Mouse (Mus musculus): ENCODE results near the gene Slc17a8. TPM values are rescaled to one million over a fixed set of nuclear protein-coding genes. Genes with fewer than 3 reads are reported as not detected.
"Not testable (repeated sequence)": the region's sequence is repeated elsewhere in the genome, so short reads cannot be mapped to it uniquely, and the experiment has no call there.

Gene Slc17a8
- polyA plus RNA-seq, 1 experiment from 2014 or later: not detected

DNA sequence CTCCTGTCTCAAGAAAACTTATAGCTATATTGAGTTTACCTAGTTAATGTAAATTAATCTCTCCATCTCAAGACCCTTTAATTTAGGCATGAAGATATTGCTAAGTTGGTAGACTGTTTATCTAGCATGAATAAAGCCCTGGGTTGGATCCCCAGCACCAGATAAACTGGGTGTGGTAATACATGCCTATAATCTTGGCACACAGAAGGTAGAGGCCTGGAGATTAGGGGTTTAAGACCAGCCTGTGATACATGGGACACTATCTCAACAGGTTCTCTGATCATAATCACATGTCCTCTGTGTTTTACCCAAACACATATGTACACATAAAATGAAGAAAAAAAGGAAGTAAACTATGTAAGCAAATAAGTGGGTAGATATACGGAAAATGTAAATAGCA lies 32.3 kb downstream of the Slc17a8 start:
- H3K4me1 ChIP-seq: no peaks in the 10 kb centered on the region
- no peaks in the 10 kb centered on the region for H3K27me3 ChIP-seq
- no peak overlapping the region for H3K27ac ChIP-seq
- ATAC-seq (ENCODE audit: borderline replicate concordance, extremely low read depth, low FRiP score, low TSS enrichment): no peak
- 84% methylated on average over 1 of the region's 1 CpGs for WGBS
- H3K36me3 ChIP-seq: no peaks in the 10 kb centered on the region
- no peak overlapping the region for H3K4me2 ChIP-seq
- no peak overlapping the region for H3K4me3 ChIP-seq
- no peaks in the 10 kb centered on the region for H3K9me3 ChIP-seq
- H3K9ac ChIP-seq: no peak overlapping the region

GRCm38 (mm10) chr10:89584709-89585108 lies 36.3 kb downstream of the Slc17a8 start:
- 80% methylated on average over 4 of the region's 4 CpGs for WGBS
- Histone ChIP-seq H3K27ac (no peak overlapping the region), H3K4me2 (no peak overlapping the region), H3K4me3 (no peak overlapping the region), H3K4me1 (no peaks in the 10 kb centered on the region), H3K27me3 (no peaks in the 10 kb centered on the region), H3K9me3 (no peaks in the 10 kb centered on the region), H3K36me3 (no peaks in the 10 kb centered on the region), H3K9ac (no peak overlapping the region)
- no peak for ATAC-seq (ENCODE audit: borderline replicate concordance, extremely low read depth, low FRiP score, low TSS enrichment)

DNA sequence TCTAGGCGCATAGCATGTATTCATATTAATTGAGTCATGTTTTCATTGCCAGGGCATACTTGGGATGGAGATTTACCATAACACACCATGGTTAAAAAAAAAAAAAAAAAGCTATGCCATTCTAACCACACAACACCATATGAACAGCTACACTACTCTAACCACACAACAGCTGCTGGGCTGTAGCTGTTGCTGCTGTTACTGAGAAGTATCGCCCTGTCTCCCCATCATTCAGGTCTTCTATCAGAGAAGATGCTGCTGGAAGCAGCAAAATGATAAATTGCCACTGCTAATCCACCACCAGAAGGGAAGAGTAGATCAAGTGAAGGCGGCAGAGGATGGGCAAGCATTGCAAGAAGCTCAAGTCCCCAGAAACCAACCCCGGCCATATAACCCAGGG lies 42.3 kb downstream of the Slc17a8 start:
- Histone ChIP-seq H3K9me3 (no peaks in the 10 kb centered on the region), H3K4me1 (no peaks in the 10 kb centered on the region), H3K27me3 (no peaks in the 10 kb centered on the region), H3K4me3 (no peak overlapping the region), H3K4me2 (no peak overlapping the region), H3K27ac (no peak overlapping the region), H3K9ac (no peak overlapping the region), H3K36me3 (no peaks in the 10 kb centered on the region)
- 85% methylated on average over 4 of the region's 4 CpGs for WGBS
- no peak for ATAC-seq (ENCODE audit: borderline replicate concordance, extremely low read depth, low FRiP score, low TSS enrichment)

GRCm38 (mm10) chr10:89577666-89578065 lies 43.4 kb downstream of the Slc17a8 start:
- Histone ChIP-seq H3K9ac (no peak overlapping the region), H3K4me1 (no peaks in the 10 kb centered on the region), H3K36me3 (no peaks in the 10 kb centered on the region), H3K4me2 (no peak overlapping the region), H3K27ac (no peak overlapping the region), H3K9me3 (no peaks in the 10 kb centered on the region), H3K4me3 (no peak overlapping the region), H3K27me3 (no peaks in the 10 kb centered on the region)
- no peak for ATAC-seq (ENCODE audit: borderline replicate concordance, extremely low read depth, low FRiP score, low TSS enrichment)
- 79% methylated on average over 3 of the region's 3 CpGs for WGBS

- no peak overlapping the region for H3K9ac ChIP-seq
- no peak for ATAC-seq (ENCODE audit: borderline replicate concordance, extremely low read depth, low FRiP score, low TSS enrichment)
- 41% methylated on average over 3 of the region's 3 CpGs for WGBS
These were observed 47.6 kb downstream of the Slc17a8 start for GRCm38 (mm10) chr10:89573421-89573820.

GRCm38 (mm10) chr10:89572946-89573345 lies 48.1 kb downstream of the Slc17a8 start:
- no peak for ATAC-seq (ENCODE audit: borderline replicate concordance, extremely low read depth, low FRiP score, low TSS enrichment)
- Histone ChIP-seq H3K4me2 (no peak overlapping the region), H3K9me3 (no peaks in the 10 kb centered on the region), H3K27me3 (no peaks in the 10 kb centered on the region), H3K27ac (no peak overlapping the region), H3K4me3 (no peak overlapping the region), H3K36me3 (no peaks in the 10 kb centered on the region), H3K4me1 (no peaks in the 10 kb centered on the region), H3K9ac (no peak overlapping the region)
- WGBS: 69% methylated on average over 6 of the region's 6 CpGs

More at GRCm38 (mm10) chr10:89573421-89573820, 47.6 kb downstream of the Slc17a8 start:
- Histone ChIP-seq H3K4me1 (no peaks in the 10 kb centered on the region), H3K4me3 (no peak overlapping the region), H3K36me3 (no peaks in the 10 kb centered on the region), H3K9me3 (no peaks in the 10 kb centered on the region), H3K27me3 (no peaks in the 10 kb centered on the region), H3K4me2 (no peak overlapping the region), H3K27ac (no peak overlapping the region)

- Histone ChIP-seq H3K4me1 (no peaks in the 10 kb centered on the region), H3K27me3 (no peaks in the 10 kb centered on the region), H3K4me2 (no peak overlapping the region), H3K27ac (no peak overlapping the region), H3K9me3 (no peaks in the 10 kb centered on the region), H3K9ac (no peak overlapping the region), H3K4me3 (no peak overlapping the region), H3K36me3 (no peaks in the 10 kb centered on the region)
- no peak for ATAC-seq (ENCODE audit: borderline replicate concordance, extremely low read depth, low FRiP score, low TSS enrichment)
- 87% methylated on average over 2 of the region's 2 CpGs for WGBS
These were observed 53.7 kb downstream of the Slc17a8 start for GRCm38 (mm10) chr10:89567391-89567790.

DNA sequence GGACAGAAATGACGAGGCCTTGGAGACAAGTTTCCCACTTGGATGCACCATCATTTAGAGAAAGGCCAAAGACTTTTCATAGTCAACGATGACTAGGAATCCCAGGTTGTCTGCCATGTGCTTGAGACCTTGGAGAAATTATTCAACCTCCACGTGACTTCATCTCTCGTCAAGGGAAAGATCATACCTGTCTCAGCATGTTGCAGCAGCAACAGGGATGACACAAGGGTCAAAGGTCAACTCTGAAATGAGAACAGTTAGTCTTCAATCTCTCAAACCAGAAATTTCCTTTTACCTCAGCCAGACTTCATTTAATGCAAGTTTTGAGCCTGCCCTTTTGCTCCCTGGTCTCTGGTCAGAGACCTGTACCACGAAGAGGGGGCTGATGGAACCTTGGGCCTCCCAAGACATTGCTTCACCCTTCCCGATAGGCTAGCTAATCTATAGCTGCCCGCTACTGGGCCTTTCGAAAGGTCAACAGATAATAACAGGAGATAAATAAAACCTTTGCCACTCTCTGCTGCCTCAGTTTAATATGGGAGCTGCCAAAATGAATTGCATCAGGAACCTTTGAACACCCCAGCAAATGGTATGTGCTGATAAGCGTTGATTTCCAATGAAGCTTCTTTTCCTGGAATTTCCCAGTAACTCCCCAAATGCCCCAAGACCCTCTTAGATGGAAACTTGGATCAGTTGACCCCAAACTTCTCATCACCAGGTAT lies 55.6 kb downstream of the Slc17a8 start:
- Histone ChIP-seq H3K4me2 (no peak overlapping the region), H3K9ac (no peak overlapping the region), H3K27ac (no peak overlapping the region), H3K4me3 (no peak overlapping the region), H3K27me3 (no peaks in the 10 kb centered on the region), H3K36me3 (no peaks in the 10 kb centered on the region), H3K4me1 (no peaks in the 10 kb centered on the region), H3K9me3 (no peaks in the 10 kb centered on the region)
- ATAC-seq (ENCODE audit: borderline replicate concordance, extremely low read depth, low FRiP score, low TSS enrichment): no peak
- WGBS: 80% methylated on average over 9 of the region's 9 CpGs

- Histone ChIP-seq H3K9me3 (no peaks in the 10 kb centered on the region), H3K36me3 (no peaks in the 10 kb centered on the region), H3K9ac (no peak overlapping the region), H3K4me2 (no peak overlapping the region), H3K27me3 (no peaks in the 10 kb centered on the region), H3K4me3 (no peak overlapping the region), H3K4me1 (no peaks in the 10 kb centered on the region), H3K27ac (no peak overlapping the region)
- ATAC-seq (ENCODE audit: borderline replicate concordance, extremely low read depth, low FRiP score, low TSS enrichment): no peak
- 73% methylated on average over 6 of the region's 6 CpGs for WGBS
These were observed 58.9 kb downstream of the Slc17a8 start for GRCm38 (mm10) chr10:89562113-89562512.

DNA sequence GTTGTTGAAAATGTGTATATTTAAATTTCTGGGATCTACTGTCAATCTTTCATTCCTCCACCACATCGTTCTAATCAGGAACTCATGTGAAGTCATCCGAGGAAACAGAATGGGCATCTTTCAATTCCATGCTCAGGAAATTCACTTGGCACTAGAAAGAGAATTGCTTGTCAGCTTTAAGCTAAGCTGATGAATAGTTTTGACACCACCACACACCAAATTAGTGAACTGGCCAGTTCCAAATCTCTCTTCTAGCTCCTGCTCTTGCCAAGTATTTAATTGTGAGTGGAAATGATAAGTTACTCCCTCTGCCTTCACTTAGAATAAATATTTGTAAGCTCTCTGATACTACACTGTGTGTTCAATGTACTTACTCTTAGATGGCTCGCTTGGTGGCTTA lies 61.7 kb downstream of the Slc17a8 start:
- H3K27ac ChIP-seq: no peak overlapping the region
- H3K27me3 ChIP-seq: no peaks in the 10 kb centered on the region
- no peak overlapping the region for H3K4me3 ChIP-seq
- H3K36me3 ChIP-seq: no peaks in the 10 kb centered on the region
- 38% methylated on average over 3 of the region's 3 CpGs for WGBS
- H3K4me1 ChIP-seq: no peaks in the 10 kb centered on the region
- H3K9ac ChIP-seq: no peak overlapping the region
- ATAC-seq (ENCODE audit: borderline replicate concordance, extremely low read depth, low FRiP score, low TSS enrichment): no peak
- H3K9me3 ChIP-seq: no peaks in the 10 kb centered on the region
- H3K4me2 ChIP-seq: no peak overlapping the region

DNA sequence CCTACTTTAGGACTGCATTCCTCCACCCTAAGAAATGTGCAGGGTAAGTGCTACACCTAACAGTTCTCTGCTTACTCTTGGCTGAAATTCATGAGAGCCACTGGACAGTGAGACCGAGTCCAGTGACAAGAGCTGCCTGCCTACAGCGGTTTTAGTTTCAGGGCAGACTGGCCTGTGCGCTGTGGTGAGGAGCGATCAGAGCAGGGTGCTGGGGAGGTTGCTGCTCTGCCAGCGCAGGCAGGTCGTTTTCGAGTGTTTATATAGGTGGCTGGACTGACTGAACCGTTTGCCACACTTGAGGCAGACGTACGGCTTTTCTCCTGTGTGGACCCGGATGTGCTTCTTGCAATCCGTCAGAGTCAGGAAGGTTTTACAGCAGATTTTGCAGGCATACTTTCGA lies 66.2 kb downstream of the Slc17a8 start:
- not testable (repeated sequence) for ATAC-seq (ENCODE audit: borderline replicate concordance, extremely low read depth, low FRiP score, low TSS enrichment); H3K36me3 ChIP-seq; H3K4me3 ChIP-seq; H3K9ac ChIP-seq; H3K4me1 ChIP-seq; H3K4me2 ChIP-seq; H3K27ac ChIP-seq; H3K27me3 ChIP-seq; H3K9me3 ChIP-seq
- 44% methylated on average over 13 of the region's 13 CpGs for whole genome bisulfite sequencing

GRCm38 (mm10) chr10:89553855-89554254 lies 67.2 kb downstream of the Slc17a8 start:
- not testable (repeated sequence) for H3K4me2 ChIP-seq; H3K9ac ChIP-seq; H3K36me3 ChIP-seq; H3K27me3 ChIP-seq; ATAC-seq (ENCODE audit: borderline replicate concordance, extremely low read depth, low FRiP score, low TSS enrichment); H3K4me3 ChIP-seq; H3K27ac ChIP-seq; H3K9me3 ChIP-seq; H3K4me1 ChIP-seq
- WGBS: 85% methylated on average over 7 of the region's 7 CpGs

DNA sequence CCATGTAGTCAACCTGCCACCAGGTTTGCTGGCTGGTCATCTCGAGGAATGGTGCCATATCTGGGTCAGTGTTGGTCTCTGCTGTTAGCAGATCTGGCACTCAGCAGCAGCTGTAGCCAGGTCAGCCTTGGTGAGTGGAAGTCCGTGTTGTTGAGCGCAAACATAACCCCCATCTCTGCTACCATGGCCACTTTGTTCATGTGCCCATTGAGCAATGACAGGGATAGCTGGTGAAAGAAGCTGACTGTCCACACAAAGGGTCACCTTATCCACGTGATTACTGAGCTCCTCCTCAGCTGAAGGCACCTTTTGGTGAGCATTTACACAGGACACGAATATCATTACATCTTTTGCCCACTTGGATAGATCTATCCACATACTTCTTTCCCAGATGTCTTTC lies 68.0 kb downstream of the Slc17a8 start:
- Histone ChIP-seq H3K4me3 (no peak overlapping the region), H3K9me3 (no peaks in the 10 kb centered on the region), H3K27ac (no peak overlapping the region), H3K4me1 (no peaks in the 10 kb centered on the region), H3K4me2 (no peak overlapping the region), H3K9ac (no peak overlapping the region), H3K36me3 (no peaks in the 10 kb centered on the region), H3K27me3 (no peaks in the 10 kb centered on the region)
- ATAC-seq (ENCODE audit: borderline replicate concordance, extremely low read depth, low FRiP score, low TSS enrichment): no peak
- WGBS: 73% methylated on average over 5 of the region's 5 CpGs

Data from lung, embryonic 15.5 days (tissue).